30 mouse cellular contexts compared by ENCODE assay signal in genomic region chr5:75500654-75501416, GRCm38 (mm10).
DNase-seq lines count a peak whose midpoint lies in the region; ATAC-seq and TF ChIP-seq lines count a peak whose summit lies in the region.
"Had no signal": no experiment of that assay in that cellular context is flagged by ENCODE, and none has a peak within 500 bp of the region (broad histone marks: within the 10 kb centered on the region; RNA-seq: fewer than 3 reads in every experiment).

No protein-coding gene starts in this region.

- no peak overlapping the region for H3K27ac ChIP-seq in heart, postnatal 0 days (ENCODE audit: low read depth)
- no peak overlapping the region for H3K27ac ChIP-seq in heart, adult 2 months
- no peak overlapping the region for H3K27ac ChIP-seq in lung, postnatal 0 days (ENCODE audit: low read length)
- H3K27ac ChIP-seq: embryonic facial prominence, embryonic 12.5 days; forebrain, embryonic 10.5 days; forebrain, embryonic 15.5 days; heart, embryonic 13.5 days; intestine, embryonic 15.5 days; kidney, postnatal 0 days; limb, embryonic 12.5 days; liver, embryonic 15.5 days; midbrain, embryonic 10.5 days; midbrain, embryonic 15.5 days; neural tube, embryonic 15.5 days had no signal

- no peak for TF ChIP-seq EP300 in heart, postnatal 0 days (IDR thresholded peaks at IDR 0.05; ENCODE audit: low read depth)
- no peak for TF ChIP-seq EP300 in heart, adult 2 months (IDR thresholded peaks at IDR 0.05; ENCODE audit: insufficient read depth, low read depth, low read length)
- no peak for TF ChIP-seq EP300 in lung, postnatal 0 days (IDR thresholded peaks at IDR 0.05)

- H3K27me3 ChIP-seq in heart, postnatal 0 days (ENCODE audit: control insufficient read depth, insufficient read depth, low read length): no peaks in the 10 kb centered on the region
- H3K27me3 ChIP-seq in heart, adult 2 months (ENCODE audit: control insufficient read depth, insufficient read depth, low read length): no peaks in the 10 kb centered on the region
- 0 out of 2 replicates have a peak, but pooled peaks cover 3% of the 10 kb centered on the region for H3K27me3 ChIP-seq in lung, postnatal 0 days (replicated peaks; ENCODE audit: insufficient read depth, low read length)
- H3K27me3 ChIP-seq: embryonic facial prominence, embryonic 12.5 days; forebrain, embryonic 15.5 days; heart, embryonic 13.5 days; intestine, embryonic 15.5 days; limb, embryonic 12.5 days; liver, embryonic 15.5 days; midbrain, embryonic 15.5 days; neural tube, embryonic 15.5 days had no signal

- TF ChIP-seq POLR2A in heart, adult 2 months (IDR thresholded peaks at IDR 0.05; ENCODE audit: insufficient read depth, low read depth, low read length): no peak

- no peak overlapping the region for H3K9ac ChIP-seq in heart, postnatal 0 days (replicated peaks; ENCODE audit: low read depth, low read length)
- H3K9ac ChIP-seq in heart, adult 2 months (ENCODE audit: low read depth, low read length): no peak overlapping the region
- H3K9ac ChIP-seq in lung, postnatal 0 days (replicated peaks; ENCODE audit: low read depth): no peak overlapping the region
- H3K9ac ChIP-seq: embryonic facial prominence, embryonic 12.5 days; forebrain, embryonic 15.5 days; heart, embryonic 13.5 days; intestine, embryonic 15.5 days; limb, embryonic 12.5 days; liver, embryonic 15.5 days; midbrain, embryonic 15.5 days; neural tube, embryonic 15.5 days had no signal

- no peaks in the 10 kb centered on the region for H3K36me3 ChIP-seq in heart, postnatal 0 days (replicated peaks; ENCODE audit: control insufficient read depth, insufficient read depth, low read length)
- no peaks in the 10 kb centered on the region for H3K36me3 ChIP-seq in heart, adult 2 months (ENCODE audit: control insufficient read depth, insufficient read depth, low read length)
- no peaks in the 10 kb centered on the region for H3K36me3 ChIP-seq in lung, postnatal 0 days (ENCODE audit: insufficient read depth, low read length)
- H3K36me3 ChIP-seq: embryonic facial prominence, embryonic 12.5 days; forebrain, embryonic 10.5 days; forebrain, embryonic 15.5 days; heart, embryonic 13.5 days; intestine, embryonic 15.5 days; limb, embryonic 12.5 days; liver, embryonic 15.5 days; midbrain, embryonic 10.5 days; midbrain, embryonic 15.5 days; neural tube, embryonic 15.5 days had no signal

- H3K4me1 ChIP-seq in heart, postnatal 0 days (ENCODE audit: control insufficient read depth, insufficient read depth): no peaks in the 10 kb centered on the region
- H3K4me1 ChIP-seq in heart, adult 2 months (ENCODE audit: control insufficient read depth, insufficient read depth, low read length): peaks cover 2% of the 10 kb centered on the region
- no peaks in the 10 kb centered on the region for H3K4me1 ChIP-seq in lung, postnatal 0 days (ENCODE audit: insufficient read depth, low read depth, low read length)
- H3K4me1 ChIP-seq: embryonic facial prominence, embryonic 12.5 days; forebrain, embryonic 10.5 days; intestine, embryonic 15.5 days; limb, embryonic 12.5 days; liver, embryonic 15.5 days; midbrain, embryonic 15.5 days; neural tube, embryonic 15.5 days had no signal

- no peak overlapping the region for H3K4me3 ChIP-seq in heart, postnatal 0 days (ENCODE audit: low read depth, low read length)
- no peak overlapping the region for H3K4me3 ChIP-seq in heart, adult 2 months
- H3K4me3 ChIP-seq in lung, postnatal 0 days (ENCODE audit: low read depth, low read length): no peak overlapping the region
- H3K4me3 ChIP-seq: embryonic facial prominence, embryonic 12.5 days; forebrain, embryonic 10.5 days; forebrain, embryonic 15.5 days; heart, embryonic 13.5 days; intestine, embryonic 15.5 days; limb, embryonic 12.5 days; liver, embryonic 15.5 days; midbrain, embryonic 10.5 days; midbrain, embryonic 15.5 days; neural tube, embryonic 15.5 days had no signal

- ATAC-seq in heart, postnatal 0 days (ENCODE audit: insufficient read depth, low read depth): no peak
- peak; percentile 57 for ATAC-seq in lung, postnatal 0 days
- ATAC-seq: forebrain, embryonic 15.5 days; hindbrain, embryonic 16.5 days; intestine, embryonic 15.5 days; midbrain, embryonic 15.5 days had no signal

- intact Hi-C loops in heart, adult 2 months (cut with DNase I): no loop called here

- no peaks in the 10 kb centered on the region for H3K9me3 ChIP-seq in heart, postnatal 0 days (replicated peaks; ENCODE audit: control insufficient read depth, low read length)
- no peaks in the 10 kb centered on the region for H3K9me3 ChIP-seq in lung, postnatal 0 days (ENCODE audit: low read length)
- H3K9me3 ChIP-seq: embryonic facial prominence, embryonic 12.5 days; forebrain, embryonic 10.5 days; forebrain, embryonic 15.5 days; heart, embryonic 13.5 days; intestine, embryonic 15.5 days; limb, embryonic 12.5 days; liver, embryonic 15.5 days; midbrain, embryonic 10.5 days; midbrain, embryonic 15.5 days; neural tube, embryonic 15.5 days had no signal

- H3K79me2 ChIP-seq in heart, adult 2 months (replicated peaks; ENCODE audit: control insufficient read depth, insufficient read depth, low read length): no peaks in the 10 kb centered on the region

- no peak overlapping the region for H3K4me2 ChIP-seq in heart, postnatal 0 days (ENCODE audit: low read depth, low read length)
- H3K4me2 ChIP-seq in lung, postnatal 0 days (replicated peaks; ENCODE audit: low read depth, low read length): no peak overlapping the region
- H3K4me2 ChIP-seq: embryonic facial prominence, embryonic 12.5 days; forebrain, embryonic 15.5 days; heart, embryonic 13.5 days; intestine, embryonic 15.5 days; limb, embryonic 12.5 days; liver, embryonic 15.5 days; midbrain, embryonic 15.5 days; neural tube, embryonic 15.5 days had no signal

- WGBS in heart, postnatal 0 days: 58% methylated on average over 8 of the region's 8 CpGs
- 39% methylated on average over 8 of the region's 8 CpGs for WGBS in heart, adult 2 months
- 69% methylated on average over 8 of the region's 8 CpGs for WGBS in lung, postnatal 0 days

- no peak for TF ChIP-seq CTCF in heart, postnatal 0 days (IDR thresholded peaks at IDR 0.05; ENCODE audit: low read depth)
- TF ChIP-seq CTCF in heart, adult 2 months (IDR thresholded peaks at IDR 0.05): no peak
- TF ChIP-seq CTCF in lung, postnatal 0 days (IDR thresholded peaks at IDR 0.05): no peak

- peak; percentile 11 for DNase-seq in heart, postnatal 0 days (ENCODE audit: low spot score)
- DNase-seq in heart, adult 2 months: no peak
- peak; percentile 66 for DNase-seq in lung, postnatal 0 days (ENCODE audit: low spot score)
- no peak for DNase-seq in lung, postnatal 4 days
- peak; percentile 24 for DNase-seq in R1 (ENCODE audit: low read depth, low spot score)
- DNase-seq in urinary bladder, postnatal 10 days (ENCODE audit: low spot score): no peak
- DNase-seq in layer of hippocampus, adult 8-10 months (ENCODE audit: low spot score in 2 of 2): no peak
- DNase-seq: adrenal gland, postnatal 10 days; B cell, adult 2 months; cerebellum, adult 11 months; cerebellum, adult 9-10 months; cerebellum, postnatal 36 days; embryo, embryonic 11 days; heart, postnatal 14 days; kidney, adult 2 months; layer of hippocampus, adult 9-11 months; retina, postnatal 1 day; right cerebral cortex, postnatal 14 days had no signal

Comparison
In these comparisons a context has a peak if more than half of its experiments do, and no peak if none do; other contexts are left out.
1. DNase-seq: peak in heart, postnatal 0 days (single experiment), lung, postnatal 0 days (single experiment) and R1 (single experiment); none in heart, adult 2 months (0 of 2), lung, postnatal 4 days (0 of 2), urinary bladder, postnatal 10 days (single experiment) and layer of hippocampus, adult 8-10 months (0 of 2).